Mouse (Mus musculus): Measurements from ENCODE around the gene Ltb4r2.

DNA sequence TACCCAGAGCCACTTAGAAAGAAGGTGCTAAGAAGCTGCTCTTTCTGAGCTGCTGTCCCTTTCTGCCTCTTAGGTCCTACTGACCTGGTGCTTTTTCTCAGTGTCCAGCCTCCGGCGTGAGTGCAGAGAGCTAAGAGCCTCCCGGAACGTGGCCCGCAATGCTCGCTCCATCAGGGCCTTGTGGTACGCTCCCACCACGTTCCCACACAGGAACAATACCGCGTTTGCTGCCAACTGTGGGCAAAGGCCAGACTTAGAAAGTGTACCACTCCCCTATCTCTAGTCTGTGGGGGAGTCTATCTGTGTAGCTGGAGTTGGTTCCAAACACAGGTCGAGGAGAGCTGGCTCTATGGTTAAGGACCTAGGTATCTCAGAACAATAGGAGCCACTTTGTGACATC is 19.5 kb downstream of the Ltb4r2 start:
- TF ChIP-seq MXI1 (IDR thresholded peaks at IDR 0.05; ENCODE audit: low read depth, low read length) = no peak
- no peak for TF ChIP-seq MAZ (IDR thresholded peaks at IDR 0.05; ENCODE audit: low read depth, low read length)
- no peak for TF ChIP-seq CTCF (conservative IDR thresholded peaks at IDR 0.05 in 1 of 2, IDR thresholded peaks at IDR 0.05 in 1 of 2; ENCODE audit: low read depth in 2 of 2, low read length in 2 of 2)
- TF ChIP-seq NRF1 (IDR thresholded peaks at IDR 0.05; ENCODE audit: low read depth, low read length) = no peak
- TF ChIP-seq USF1 (IDR thresholded peaks at IDR 0.05; ENCODE audit: low read depth, low read length) = no peak
- no peak for TF ChIP-seq HCFC1 (IDR thresholded peaks at IDR 0.05; ENCODE audit: low read depth, low read length)
- TF ChIP-seq SIN3A (IDR thresholded peaks at IDR 0.05; ENCODE audit: low read length) = no peak
- TF ChIP-seq POLR2A (IDR thresholded peaks at IDR 0.05; ENCODE audit: low read depth, low read length) = no peak
